Mouse (Mus musculus): ENCODE measurements at regions not wholly inside any gene's neighbourhood (a gene's known extent, or its start where the extent isn't known, plus 50 kb on each side); places are given as distances from the start of the nearest gene placed in this dataset.
A peak's percentile ranks its signal among the peaks of the same experiment; 100 is the strongest.

DNA sequence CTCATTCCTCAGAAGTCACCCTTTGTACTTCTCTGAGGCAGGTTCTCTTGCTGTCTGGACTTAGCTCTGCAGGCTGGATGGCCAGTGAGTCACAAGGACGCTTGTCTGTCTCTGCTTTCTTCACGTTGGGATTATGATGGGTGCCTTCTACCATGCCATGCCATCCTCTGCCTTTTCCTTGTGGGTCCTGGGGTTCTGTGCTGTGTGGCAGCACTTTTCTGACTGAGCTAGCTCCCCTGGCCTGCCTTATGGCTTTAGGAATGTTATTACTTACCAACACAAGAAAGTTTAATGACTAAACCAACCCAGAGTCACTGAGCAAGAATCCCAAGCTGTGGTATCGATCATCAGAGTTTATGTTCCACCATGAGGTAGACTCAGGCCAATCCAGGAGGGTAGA is 280.7 kb downstream of the Gm49356 start:
- DNase-seq (ENCODE audit: low spot score) = no peak

DNA sequence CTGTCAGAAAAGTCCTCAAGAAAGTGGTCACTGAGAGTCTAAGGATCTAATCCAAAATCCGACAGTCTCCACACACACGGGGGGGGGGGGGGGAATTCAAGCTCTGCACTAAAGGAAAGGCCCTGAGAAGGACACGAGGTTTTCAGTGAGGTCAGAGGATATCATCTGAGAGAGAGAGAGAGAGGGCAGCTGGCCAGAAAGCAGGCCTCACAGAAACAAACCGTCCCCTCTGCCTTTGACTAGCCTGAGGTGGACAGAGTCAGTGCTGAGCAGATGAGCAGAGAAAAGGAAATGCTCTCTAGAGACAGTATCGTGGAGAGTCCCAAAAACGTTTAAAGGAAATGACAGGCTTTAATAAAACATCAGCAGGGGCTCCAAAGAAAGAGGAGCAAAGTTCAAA is 282.0 kb downstream of the Gm49356 start:
- DNase-seq (ENCODE audit: low spot score) = no peak

DNA sequence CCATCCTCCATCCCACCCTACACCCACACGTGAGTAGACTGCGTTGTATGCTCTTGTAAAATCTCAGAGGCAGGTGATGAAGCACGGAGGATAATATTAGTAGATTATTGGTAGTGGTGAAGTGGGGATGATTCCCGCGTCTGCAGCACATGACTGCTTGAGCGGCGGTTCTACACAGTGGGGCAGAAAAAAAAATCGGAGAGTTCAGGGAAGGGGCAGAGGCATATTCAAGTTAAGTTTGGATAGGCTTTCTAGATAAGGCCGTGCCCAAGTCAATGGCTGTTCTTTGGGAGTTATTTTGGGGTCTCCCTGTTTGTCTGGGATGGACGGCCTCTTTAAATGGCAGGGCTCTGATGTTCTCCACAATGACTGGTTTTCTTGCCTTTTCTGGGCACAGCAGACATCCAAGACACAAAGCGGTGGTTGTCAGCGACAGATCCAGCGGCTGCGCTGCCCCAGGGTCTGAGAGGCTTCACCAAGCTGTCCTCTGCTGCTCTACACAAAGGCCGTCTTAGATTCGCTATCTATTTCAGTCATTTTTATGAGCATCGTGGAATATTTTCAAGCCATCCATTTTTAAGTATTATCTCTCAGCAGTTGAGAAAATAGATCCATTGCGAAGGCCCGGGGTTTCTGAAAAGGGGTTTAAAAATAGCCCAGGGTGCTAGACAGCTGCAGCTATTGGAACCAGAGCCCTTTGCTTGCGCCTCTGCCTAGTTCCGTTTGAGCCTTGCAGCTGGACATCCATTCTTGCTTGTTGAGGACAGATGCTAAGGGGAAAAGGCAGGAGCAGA is 284.6 kb downstream of the Gm49356 start:
- peak; percentile 49 for DNase-seq (ENCODE audit: low spot score)

DNA sequence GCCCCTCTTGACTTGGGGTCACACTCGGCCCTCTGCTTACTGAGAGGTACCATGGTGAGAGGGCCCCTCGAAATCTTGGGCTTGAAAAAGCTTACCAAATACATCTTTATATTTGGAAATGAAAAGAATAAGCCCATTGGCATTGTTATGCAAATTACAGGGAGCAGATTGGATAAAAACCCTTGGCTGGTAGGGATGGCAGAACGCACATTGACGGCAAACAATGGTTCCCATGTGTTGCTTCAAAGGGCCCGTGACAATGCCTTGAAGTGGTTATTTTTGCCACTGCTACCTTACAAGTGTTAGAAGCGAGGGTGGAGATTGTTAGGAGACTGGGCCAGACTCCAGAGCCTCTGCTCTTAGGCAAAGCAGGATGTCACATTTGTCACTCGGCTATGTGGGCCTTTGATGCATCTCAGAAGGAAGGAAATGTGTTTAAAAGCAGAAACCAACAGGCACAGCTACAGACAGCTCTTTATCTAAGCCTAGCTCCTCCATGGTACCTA is 285.2 kb downstream of the Gm49356 start:
- DNase-seq (ENCODE audit: low spot score) = no peak

DNA sequence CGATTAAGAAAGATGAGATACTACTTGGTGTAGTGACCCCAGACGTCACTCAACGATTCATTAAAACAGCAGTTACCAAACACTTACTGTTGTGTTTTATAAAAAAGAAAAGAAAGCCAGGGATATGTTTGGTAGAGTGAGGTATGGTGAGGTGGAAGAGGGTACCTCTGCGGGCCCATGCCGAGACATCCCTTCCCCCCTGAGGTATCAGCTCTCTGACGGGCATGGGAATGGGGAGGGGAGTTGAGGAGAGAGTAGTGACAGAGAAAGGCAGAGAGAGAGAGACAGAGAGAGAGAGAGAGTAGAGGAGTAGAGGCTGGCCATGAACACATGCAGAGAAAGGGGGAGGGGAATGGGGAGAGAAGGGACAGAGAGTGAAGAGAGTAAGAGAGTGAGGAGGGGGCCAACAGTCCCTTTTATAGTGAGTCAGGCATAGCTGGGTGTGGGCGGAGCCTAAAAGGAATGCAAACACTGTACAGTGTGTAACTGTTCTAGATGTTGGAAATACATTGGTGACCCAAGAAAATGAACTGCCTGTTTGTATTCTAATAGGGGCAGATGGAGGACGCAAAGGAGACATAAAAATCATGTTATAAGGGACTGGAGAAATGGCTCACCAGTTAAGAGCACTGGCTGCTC is 285.9 kb downstream of the Gm49356 start:
- no peak for DNase-seq (ENCODE audit: low spot score)

DNA sequence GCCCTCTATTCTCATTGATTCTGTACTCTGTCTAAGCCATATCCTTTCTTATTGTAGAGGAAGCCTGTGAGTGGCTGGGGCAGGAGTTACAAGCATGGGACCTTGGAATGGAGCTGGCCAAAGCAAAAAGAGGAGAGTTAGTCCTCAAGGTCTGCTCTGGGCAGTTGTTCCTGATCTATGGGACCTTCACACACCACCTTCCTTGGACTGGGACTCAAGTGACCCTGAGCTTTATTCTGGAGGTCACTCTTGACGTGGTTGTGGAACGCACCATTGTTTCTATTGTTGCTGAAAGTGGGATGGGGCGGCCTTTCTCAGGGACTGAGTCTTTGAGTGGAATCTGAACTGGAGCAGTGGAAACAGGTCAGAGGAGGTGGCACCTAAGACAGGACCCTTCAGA is 291.0 kb downstream of the Gm49356 start:
- DNase-seq (ENCODE audit: low spot score) = no peak

GRCm38 (mm10) chr15:59184461-59184860 is 295.4 kb downstream of the Gm49356 start:
- no peak for DNase-seq (ENCODE audit: low spot score)

GRCm38 (mm10) chr15:59187566-59187965 is 298.5 kb downstream of the Gm49356 start:
- no peak for DNase-seq (ENCODE audit: low spot score)

DNA sequence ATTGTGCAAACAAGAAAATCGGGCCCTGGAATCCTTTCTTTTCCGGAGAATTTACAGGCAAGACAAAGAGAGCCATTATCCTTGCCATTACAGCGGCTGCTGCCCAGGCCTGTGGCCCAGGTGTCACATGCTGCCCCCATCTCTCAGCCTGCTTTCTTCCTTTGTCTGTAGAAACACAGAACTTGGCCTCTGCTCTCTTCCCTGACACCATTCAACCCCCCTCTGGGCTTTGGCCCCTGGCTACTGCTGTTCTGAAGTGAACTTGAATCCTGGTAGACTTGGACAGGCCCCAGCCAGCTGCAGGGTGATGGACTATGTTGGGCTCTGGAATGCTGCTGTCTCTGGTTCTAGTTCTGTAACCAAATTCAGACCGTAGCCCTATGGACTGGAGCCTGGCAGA is 299.3 kb downstream of the Gm49356 start:
- DNase-seq (ENCODE audit: low spot score) = peak; percentile 51

- DNase-seq (ENCODE audit: low spot score) = no peak
These were observed 301.4 kb downstream of the Gm49356 start for GRCm38 (mm10) chr15:59190511-59190910.

DNA sequence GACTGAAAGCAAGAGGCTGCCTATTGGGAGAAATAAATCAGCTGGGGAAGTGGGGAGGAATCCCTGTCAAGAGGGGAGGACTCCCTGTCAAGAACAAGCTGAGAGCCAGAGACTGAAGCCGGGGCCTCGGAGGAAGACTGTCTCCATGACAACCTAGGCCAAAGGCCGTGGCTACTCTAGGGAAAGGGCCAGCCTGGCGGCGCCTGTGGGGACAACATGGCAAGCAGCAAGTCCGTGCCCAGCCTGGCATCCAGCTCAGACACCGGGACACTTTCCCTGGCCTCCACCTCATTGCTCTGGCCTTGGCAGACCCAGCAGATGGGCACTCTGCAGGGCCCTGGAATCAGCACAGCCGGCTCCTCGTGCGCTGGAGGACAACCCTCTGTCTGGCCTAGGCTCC is 305.3 kb downstream of the Gm49356 start:
- DNase-seq (ENCODE audit: low spot score) = peak; percentile 40

DNA sequence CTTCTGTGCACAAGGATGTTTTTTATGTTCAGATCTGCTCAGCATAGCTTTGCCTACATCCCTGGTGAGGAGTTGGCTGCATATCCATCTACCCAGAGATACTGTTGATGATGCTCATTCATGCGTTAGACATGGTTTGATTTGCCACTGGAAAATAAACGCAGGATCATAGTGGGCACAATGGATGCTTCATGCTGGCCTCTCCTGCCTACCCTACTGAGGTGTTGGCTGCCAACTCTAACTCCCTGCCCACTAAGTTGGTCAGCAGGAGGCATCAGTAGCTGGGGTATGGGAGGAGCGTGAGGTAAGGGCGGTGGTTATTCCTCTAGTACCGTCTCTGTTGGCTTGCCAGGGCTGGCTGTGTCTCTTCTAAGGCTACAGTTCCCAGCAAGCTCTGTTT is 307.3 kb downstream of the Gm49356 start:
- DNase-seq (ENCODE audit: low spot score) = no peak

DNA sequence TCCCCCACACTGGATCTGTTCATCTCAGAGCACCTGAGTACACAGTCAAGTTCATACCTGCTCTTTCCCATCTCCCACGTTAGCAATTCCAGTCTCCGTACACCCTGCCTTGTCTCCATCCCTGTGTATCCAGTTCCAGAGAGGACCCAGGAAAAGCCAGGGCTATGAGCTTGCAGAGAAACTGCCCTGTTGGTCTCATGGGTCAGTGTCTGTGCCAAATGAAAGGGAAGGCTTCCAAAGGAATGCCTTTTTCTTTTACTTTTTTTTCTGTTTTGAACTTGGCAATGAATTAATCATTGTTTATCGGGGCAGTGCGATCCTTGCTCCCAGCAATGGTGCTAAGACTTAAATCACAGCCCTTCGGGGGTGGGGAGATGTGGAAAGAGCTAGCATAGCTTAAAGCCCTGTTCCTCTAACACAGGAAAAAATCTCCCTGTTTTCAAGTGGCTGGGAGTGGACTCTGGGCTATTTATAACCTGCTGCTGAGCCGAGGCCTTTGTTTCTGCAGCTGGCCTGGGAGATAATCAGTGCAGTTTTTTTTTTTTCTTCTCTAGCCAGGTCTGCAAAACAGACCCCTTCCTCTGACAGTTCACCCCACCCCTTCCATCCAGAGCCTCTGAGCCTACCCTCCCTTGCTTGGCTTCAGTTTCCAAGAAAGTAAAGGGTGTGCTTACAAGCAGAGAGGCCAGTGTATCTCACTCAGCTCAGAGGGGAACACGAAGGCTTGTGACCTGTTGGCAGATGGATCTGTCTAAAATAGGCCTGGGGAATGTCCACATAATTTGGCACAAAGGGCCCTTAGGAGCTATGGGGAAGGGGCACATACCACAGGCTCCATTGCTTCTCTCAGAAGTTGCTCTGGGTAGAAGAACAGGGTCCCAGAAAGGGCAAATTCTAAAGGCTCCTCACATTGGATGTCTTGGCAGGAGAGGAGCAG is 308.6 kb downstream of the Gm49356 start:
- no peak for DNase-seq (ENCODE audit: low spot score)

DNA sequence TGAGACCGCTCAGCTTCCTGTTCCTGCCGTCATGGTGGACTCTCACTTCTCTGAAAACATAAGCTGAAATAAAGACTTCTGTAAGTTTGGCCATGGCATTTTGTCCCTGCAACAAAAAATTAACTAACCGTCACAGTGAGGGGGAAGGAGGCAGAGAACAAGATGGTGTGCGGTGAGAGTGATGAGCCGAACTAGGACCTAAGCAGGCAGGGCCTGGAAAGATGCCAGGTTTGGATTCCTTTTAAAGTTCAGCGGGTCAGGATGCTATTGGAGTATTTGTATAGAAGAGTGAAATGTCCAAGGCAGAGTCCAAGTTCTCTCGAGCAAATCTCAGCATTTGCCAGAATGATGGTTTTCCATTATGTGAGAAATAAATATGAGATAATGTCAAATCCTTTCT is 312.3 kb downstream of the Gm49356 start:
- no peak for DNase-seq (ENCODE audit: low spot score)

- no peak for DNase-seq (ENCODE audit: low spot score)
These were observed 313.0 kb downstream of the Gm49356 start for GRCm38 (mm10) chr15:59201894-59202670.

- no peak for DNase-seq (ENCODE audit: low spot score)
These were observed 314.2 kb downstream of the Gm49356 start for GRCm38 (mm10) chr15:59203097-59203849.

GRCm38 (mm10) chr15:59203850-59204625 is 314.9 kb downstream of the Gm49356 start:
- DNase-seq (ENCODE audit: low spot score) = peak; percentile 14

- no peak for DNase-seq (ENCODE audit: low spot score)
These were observed 316.0 kb downstream of the Gm49356 start for GRCm38 (mm10) chr15:59205091-59205490.

- DNase-seq (ENCODE audit: low spot score) = no peak
These were observed 316.4 kb downstream of the Gm49356 start for GRCm38 (mm10) chr15:59205544-59205943.

DNA sequence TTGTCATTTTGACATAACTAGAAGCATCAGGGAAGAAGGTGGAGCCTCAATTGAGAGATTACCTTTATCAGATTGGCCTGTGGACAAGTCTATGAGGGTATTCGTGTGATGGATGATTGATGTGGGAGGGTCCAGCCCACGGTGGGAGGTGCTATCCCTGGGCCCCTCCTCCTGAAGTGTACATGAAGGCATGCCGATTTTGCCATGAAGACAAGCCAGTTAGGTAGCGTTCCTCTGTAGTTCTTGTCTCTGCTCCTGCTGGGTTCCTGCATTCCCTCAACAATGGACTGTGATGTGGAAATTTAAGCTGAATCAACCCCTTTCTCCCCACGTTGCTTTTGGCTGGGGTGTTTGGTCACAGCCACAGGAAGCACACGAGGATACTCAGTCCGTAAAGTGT is 317.5 kb downstream of the Gm49356 start:
- DNase-seq (ENCODE audit: low spot score) = no peak

All from layer of hippocampus, adult 11-12 months (tissue).